Mouse (Mus musculus) brain, embryonic 14.5 days (tissue): ENCODE results near the gene Slc45a1. TPM values are rescaled to one million over a fixed set of nuclear protein-coding genes. Genes with fewer than 3 reads are reported as not detected.

ENCODE experiments used
- DNase-seq: peaks from one replicate; pipeline ENCODE4 v3.0.0-alpha.2; 2011; ENCODE audit warnings: low read depth
- CTCF ChIP-seq: fragments of 200-500 bp; IDR thresholded peaks from 2 replicates; pipeline ENCODE4 v1.5.1; 2012; ENCODE audit warnings: inconsistent platforms, mild to moderate bottlenecking, moderate library complexity, borderline replicate concordance; ENCODE audit not compliant: insufficient read depth, insufficient read length; ENCODE audit errors: extremely low read depth
- POLR2A ChIP-seq: fragments of 200-500 bp; IDR thresholded peaks from 2 replicates; pipeline ENCODE4 v1.6.1; 2012; ENCODE audit warnings: mild to moderate bottlenecking, inconsistent platforms, borderline replicate concordance; ENCODE audit not compliant: poor library complexity, insufficient read depth, insufficient read length, severe bottlenecking; ENCODE audit errors: extremely low read depth
- polyA plus RNA-seq: library from polyadenylated mRNA; depleted of rRNA; stranded (reverse); fragments of >200 nt; gene quantifications from 2 replicates; pipeline ENCODE4 v1.2.3, GENCODE M21; 2012

Slc45a1 gene
- polyA plus RNA-seq, 1 experiment: 27.7 TPM

DNA sequence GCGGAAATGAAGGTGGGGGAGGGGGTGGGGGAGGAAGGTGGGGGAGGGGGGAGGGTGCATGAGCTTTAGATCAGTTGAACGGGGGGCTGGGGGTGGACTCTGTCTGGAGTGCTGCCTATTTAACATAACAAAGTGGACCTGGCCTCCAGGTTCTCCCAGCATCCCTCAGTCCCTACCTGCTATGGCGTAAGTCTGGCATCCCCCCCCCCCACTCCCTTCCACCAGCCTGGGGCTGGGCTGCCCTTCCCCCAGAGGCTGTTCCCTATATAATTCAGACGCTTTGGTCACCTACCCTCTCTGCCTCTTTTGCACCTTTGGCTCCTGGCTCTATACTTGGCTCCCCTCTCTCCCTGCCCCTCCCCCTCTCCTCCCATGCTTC, 25.9 kb upstream of the Slc45a1 start:
- DNase-seq: no peak
- no peak for TF ChIP-seq POLR2A
- TF ChIP-seq CTCF: no peak

DNA sequence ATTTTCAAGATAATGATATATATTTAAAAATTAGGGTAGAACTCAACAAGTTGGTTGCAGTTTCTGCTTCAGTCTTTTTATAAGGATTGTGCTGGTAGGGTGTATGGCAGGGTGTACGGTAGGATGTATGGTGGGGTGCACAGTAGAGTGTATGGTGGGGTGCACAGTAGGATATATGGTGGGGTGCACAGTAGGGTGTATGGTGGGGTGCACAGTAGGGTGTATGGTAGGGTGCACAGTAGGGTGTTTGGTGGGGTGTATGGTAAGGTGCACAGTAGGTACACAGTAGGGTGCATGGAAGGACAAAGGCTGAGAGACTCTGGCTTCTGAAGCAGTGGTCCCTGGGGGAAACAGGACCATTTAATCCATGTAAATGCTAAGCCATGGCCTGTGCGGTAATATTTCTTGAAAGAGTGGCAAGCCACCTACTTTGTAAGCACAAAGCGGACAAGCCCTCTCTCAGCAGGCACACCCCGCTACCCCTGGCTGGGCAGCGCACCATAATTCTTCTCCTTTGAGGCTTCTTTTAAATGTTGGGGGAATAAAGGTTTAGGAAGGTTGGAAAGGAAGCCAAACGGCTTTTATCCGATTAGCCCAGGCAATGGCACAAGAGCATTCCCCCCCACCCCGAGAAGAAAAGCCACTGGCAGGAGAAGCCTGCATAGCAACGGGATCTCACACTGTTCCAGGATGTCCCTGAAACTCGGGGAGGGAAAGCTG, 25.3 kb upstream of the Slc45a1 start:
- peak; percentile 74 for DNase-seq
- no peak for TF ChIP-seq POLR2A

DNA sequence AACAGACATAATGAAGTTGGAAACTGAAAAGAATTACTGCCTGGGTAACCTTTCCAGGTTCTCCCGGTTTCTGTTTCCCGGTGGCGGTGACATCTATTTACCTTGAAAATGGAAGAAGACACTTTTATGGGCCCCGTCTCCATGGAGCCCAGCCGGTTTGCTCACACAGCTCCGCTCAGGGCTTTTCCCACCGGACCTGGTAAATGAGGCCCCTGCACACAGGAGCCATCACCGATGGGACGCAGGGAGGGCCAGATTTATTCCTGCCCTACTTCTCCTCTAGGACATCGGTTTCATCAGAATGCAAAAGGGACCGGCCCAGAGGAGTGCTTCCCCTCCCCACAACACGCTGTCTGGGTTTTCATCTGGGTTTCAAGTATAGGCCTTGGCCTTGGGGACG, 24.1 kb upstream of the Slc45a1 start:
- TF ChIP-seq POLR2A: no peak
- TF ChIP-seq CTCF: no peak
- no peak for DNase-seq

DNA sequence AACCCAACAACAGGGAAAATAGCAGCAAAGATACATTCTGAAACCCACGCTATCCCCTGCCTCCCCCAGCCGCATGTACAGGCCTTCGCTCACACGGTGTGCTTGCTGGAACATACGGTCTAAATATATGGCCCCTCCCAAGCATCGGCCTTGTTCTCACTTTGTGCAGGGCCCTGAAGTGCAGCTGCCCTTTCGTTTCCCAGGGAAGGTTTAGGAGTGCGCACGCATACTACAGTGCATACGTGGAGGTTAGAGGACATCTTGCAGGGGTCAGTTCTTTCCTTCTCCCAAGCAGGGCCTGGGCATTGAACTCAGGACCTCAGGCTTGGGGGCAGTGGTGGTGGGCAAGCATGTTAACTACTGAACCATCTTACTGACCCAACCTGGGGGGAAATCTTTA, 23.3 kb upstream of the Slc45a1 start:
- DNase-seq: no peak
- TF ChIP-seq CTCF (no peak), POLR2A (no peak)

DNA sequence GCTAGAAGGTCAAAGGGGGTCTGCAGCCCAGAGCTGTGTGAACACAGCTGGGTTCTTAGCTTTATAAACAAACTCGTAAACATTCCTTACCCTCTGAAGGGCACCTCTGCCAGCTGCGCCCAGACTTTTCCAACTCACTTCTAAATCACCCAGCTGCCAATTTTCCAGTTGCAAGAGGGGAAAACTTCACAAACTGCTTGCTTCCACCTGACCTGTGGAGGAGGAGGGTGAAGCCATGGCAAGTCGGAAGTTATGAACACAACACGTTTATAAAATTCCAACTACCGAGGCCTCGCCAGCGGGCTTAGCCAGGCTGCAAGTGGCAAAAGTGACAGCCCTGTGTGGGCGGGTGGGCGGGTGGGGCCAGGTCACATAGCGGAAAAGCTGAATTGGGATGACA, 13.8 kb upstream of the Slc45a1 start:
- TF ChIP-seq CTCF (no peak), POLR2A (no peak)
- no peak for DNase-seq

DNA sequence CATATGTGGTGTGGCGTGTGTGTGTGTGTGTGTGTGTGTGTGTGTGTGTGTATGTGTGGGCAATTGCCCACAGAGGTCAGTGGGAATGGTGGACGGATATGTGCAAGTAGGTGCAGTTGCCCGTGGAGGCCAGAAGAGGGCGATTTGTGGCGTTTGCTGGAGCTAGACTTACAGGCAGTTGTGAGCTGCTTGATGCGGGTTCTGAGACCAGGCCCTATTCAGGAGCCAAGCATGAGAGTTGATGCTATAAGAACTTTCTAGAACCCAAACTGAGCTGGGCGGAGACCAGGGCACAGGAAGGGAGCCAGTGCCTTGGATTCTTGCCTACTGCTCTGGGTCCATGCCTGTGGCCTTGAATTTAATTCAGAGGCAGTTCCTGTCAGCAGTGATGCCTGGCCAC, 12.8 kb upstream of the Slc45a1 start:
- TF ChIP-seq POLR2A (no peak), CTCF (peak; percentile 50)
- no peak for DNase-seq

DNA sequence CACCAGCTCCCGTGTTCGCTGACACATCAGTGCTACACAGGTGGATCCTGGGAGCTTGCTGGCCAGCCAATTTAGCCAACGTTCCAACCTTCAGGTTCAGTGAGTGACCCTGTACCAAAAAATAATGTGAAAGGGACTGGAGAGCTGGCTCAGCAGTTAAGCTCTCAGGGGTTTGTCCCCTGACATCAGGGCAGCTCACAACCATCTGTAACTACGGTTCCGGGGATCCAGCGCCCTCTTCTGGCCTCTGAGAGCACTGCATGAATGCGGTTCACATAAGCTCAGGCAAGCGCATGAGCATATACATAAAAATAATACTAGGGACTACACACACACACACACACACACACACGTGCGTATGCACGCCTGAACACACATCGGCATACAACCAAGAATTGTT, 11.2 kb upstream of the Slc45a1 start:
- no peak for DNase-seq
- TF ChIP-seq CTCF (peak; percentile 73), POLR2A (no peak)

DNA sequence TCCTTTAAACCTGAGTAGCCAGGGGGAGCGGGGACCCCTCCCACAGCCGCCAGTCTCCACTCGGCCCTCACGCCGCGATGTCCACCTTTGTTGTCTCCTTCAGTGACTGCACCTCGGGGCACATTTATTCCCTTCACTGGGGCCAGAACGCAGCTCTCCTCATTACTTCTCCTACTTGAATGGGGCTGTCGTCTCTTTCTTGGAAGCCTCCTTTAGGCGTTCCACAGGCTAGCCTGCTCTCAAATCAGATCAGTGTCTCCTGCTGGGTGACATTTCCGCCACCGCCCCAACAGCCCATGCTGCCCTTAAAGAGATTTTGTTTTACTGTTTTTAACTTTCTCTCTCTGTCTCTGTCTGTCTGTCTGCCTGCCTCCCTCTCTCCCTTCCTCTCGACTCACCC, 9.9 kb upstream of the Slc45a1 start:
- DNase-seq: no peak
- TF ChIP-seq POLR2A (no peak), CTCF (no peak)

DNA sequence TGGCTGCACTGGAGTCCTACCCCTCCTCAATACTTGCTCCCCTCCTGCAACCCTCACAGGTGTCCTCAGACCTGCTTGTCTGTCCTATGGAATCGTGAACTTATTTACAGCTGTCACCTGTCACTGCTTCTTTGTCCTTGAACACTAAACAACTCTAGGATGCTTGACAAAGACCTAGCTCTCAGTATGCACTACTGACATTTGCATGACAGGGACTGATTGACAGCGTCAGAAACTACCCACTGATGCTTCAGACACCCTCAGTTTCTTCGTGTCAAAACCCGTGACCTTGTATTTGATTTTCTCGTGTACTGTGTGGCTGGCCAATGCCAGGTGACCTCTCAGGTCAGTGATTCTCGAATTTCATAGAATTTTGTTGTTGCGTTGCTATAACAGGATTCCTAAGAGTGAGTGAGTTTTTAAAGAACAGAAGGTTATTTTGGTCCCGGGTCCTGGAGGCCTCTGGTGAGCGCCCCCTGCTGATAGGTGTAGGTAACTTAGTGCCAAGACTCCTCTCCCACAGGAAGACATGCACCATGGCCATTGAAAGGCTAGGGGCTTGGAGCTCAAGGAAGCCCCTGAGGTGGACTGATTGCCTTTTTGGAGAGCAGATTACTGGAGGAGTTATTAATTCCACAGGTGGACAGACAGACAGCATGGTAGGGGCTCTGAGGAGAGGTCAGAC, 8.1 kb upstream of the Slc45a1 start:
- no peak for TF ChIP-seq POLR2A
- peak; percentile 24; the same call in 1 of the 2 replicates for TF ChIP-seq CTCF
- no peak for DNase-seq

DNA sequence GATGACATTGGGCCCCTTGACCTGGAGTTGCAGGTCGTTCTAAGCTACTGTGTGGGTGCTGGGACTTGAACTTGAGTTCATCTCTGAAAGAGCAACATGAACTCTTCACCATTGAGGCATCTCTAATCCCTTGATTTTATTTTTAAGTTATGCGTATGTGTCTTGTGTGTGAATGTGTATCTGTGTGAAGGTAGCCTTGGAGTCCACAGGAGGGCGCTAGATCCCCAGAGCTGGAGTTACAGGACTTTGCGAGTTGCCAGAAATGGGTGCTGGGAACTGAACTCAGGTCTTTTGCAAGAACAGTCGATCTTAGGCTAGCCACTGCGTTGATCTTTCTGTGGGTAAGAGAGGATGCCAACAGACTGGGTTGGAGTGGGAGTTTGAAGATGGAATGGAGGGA, 4.5 kb upstream of the Slc45a1 start:
- no peak for DNase-seq
- TF ChIP-seq CTCF (peak; percentile 20; the same call in 1 of the 2 replicates), POLR2A (no peak)

DNA sequence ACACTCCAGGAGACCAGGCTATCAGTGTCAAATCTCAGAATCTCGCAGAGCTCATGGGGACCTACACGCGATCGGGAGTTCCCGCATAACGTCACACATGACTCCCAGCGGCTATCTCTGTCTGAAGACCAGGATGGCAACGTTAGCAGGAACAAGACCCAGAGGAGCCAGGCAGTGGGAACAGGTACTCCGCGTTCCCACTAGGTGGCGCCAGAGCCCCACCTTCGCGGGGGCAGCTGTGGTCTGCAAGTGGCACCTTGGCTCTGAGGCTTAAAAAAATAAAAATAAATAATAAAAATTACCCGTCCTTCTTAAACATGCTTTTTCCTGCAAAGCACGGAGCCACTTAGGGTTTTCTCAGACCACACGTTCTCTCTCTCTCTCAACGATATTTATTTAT, 4.0 kb upstream of the Slc45a1 start:
- TF ChIP-seq CTCF (peak; percentile 99), POLR2A (no peak)
- DNase-seq: peak; percentile 91

DNA sequence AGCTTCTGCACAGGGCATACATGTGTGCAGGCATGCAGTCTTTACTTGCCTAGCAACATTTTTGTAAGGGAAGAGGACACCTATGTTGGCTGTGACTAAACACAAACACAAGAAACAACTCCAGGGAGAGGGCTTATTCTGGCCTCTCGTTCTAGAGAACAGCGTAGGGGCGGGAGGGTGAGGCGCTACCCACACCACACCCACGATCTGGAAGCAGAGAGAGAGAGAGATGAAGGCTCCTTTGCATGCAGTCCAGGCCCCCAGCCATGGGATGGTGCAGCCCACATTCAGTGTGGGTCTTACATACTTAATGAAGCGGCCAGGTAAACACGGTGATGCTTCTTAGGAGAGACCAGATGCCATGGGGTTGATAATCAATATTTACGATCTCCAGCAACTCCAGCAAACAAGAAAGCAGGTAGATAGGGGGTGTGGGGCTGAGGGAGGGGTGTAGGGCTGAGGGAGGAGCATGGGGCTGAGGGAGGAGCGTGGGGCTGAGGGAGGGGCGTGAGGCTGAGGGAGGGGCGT, 1.2 kb upstream of the Slc45a1 start:
- DNase-seq: no peak
- no peak for TF ChIP-seq CTCF
- no peak for TF ChIP-seq POLR2A
